Mouse (Mus musculus): ENCODE measurements around the gene Fam83f. TPM values are rescaled to one million over a fixed set of nuclear protein-coding genes. Genes with fewer than 3 reads are reported as not detected.

Fam83f gene
- polyA plus RNA-seq, 1 experiment from 2014 or later: 1.6 TPM

- Histone ChIP-seq H3K4me3 (no peak overlapping the region), H3K4me1 (no peaks in the 10 kb centered on the region; the same call in 1 of the 2 replicates), H3K9me3 (no peaks in the 10 kb centered on the region), H3K27me3 (0 out of 2 replicates have a peak, but pooled peaks cover 4% of the 10 kb centered on the region), H3K4me2 (replicated peaks) (no peak overlapping the region), H3K36me3 (no peaks in the 10 kb centered on the region), H3K9ac (no peak overlapping the region), H3K27ac (no peak overlapping the region)
- no peak for ATAC-seq (ENCODE audit: low FRiP score, low read depth)
- WGBS: 75% methylated on average over 3 of the region's 3 CpGs
These were observed 31.8 kb upstream of the Fam83f start for GRCm38 (mm10) chr15:80639874-80640273.

- ATAC-seq (ENCODE audit: low FRiP score, low read depth): no peak
- Histone ChIP-seq H3K4me1 (no peaks in the 10 kb centered on the region; the same call in 1 of the 2 replicates), H3K4me3 (no peak overlapping the region), H3K36me3 (no peaks in the 10 kb centered on the region), H3K9ac (no peak overlapping the region), H3K9me3 (no peaks in the 10 kb centered on the region), H3K4me2 (replicated peaks) (no peak overlapping the region), H3K27ac (no peak overlapping the region), H3K27me3 (0 out of 2 replicates have a peak, but pooled peaks cover 3% of the 10 kb centered on the region)
- WGBS: 84% methylated on average over 2 of the region's 2 CpGs
These were observed 29.8 kb upstream of the Fam83f start for GRCm38 (mm10) chr15:80641702-80642435.

GRCm38 (mm10) chr15:80645006-80645797, 26.4 kb upstream of the Fam83f start:
- no peaks in the 10 kb centered on the region for H3K36me3 ChIP-seq
- no peaks in the 10 kb centered on the region for H3K9me3 ChIP-seq
- peaks cover 8% of the 10 kb centered on the region; the same call in 1 of the 2 replicates for H3K4me1 ChIP-seq
- 80% methylated on average over 17 of the region's 17 CpGs for WGBS
- H3K9ac ChIP-seq: no peak overlapping the region
- H3K4me3 ChIP-seq: no peak overlapping the region
- H3K27ac ChIP-seq: no peak overlapping the region
- no peak overlapping the region for H3K4me2 ChIP-seq (replicated peaks)
- no peak for ATAC-seq (ENCODE audit: low FRiP score, low read depth)
- no peaks in the 10 kb centered on the region for H3K27me3 ChIP-seq

GRCm38 (mm10) chr15:80648977-80649606, 22.6 kb upstream of the Fam83f start:
- no peak overlapping the region for H3K27ac ChIP-seq
- H3K27me3 ChIP-seq: no peaks in the 10 kb centered on the region
- no peak overlapping the region for H3K4me2 ChIP-seq (replicated peaks)
- no peaks in the 10 kb centered on the region for H3K36me3 ChIP-seq
- H3K4me1 ChIP-seq: peaks cover 8% of the 10 kb centered on the region; the same call in 1 of the 2 replicates
- ATAC-seq (ENCODE audit: low FRiP score, low read depth): no peak
- 70% methylated on average over 15 of the region's 15 CpGs for WGBS
- H3K9me3 ChIP-seq: no peaks in the 10 kb centered on the region
- H3K9ac ChIP-seq: no peak overlapping the region
- H3K4me3 ChIP-seq: no peak overlapping the region

- Histone ChIP-seq H3K4me1 (peaks cover 8% of the 10 kb centered on the region; the same call in 1 of the 2 replicates), H3K27me3 (no peaks in the 10 kb centered on the region), H3K9me3 (no peaks in the 10 kb centered on the region), H3K27ac (no peak overlapping the region), H3K36me3 (no peaks in the 10 kb centered on the region), H3K4me3 (no peak overlapping the region), H3K4me2 (replicated peaks) (no peak overlapping the region), H3K9ac (no peak overlapping the region)
- no peak for ATAC-seq (ENCODE audit: low FRiP score, low read depth)
- WGBS: 73% methylated on average over 2 of the region's 2 CpGs
These were observed 21.2 kb upstream of the Fam83f start for GRCm38 (mm10) chr15:80650412-80650811.

GRCm38 (mm10) chr15:80653865-80654264, 17.8 kb upstream of the Fam83f start:
- no peaks in the 10 kb centered on the region for H3K9me3 ChIP-seq
- H3K27me3 ChIP-seq: no peaks in the 10 kb centered on the region
- peaks cover 3% of the 10 kb centered on the region; the same call in 1 of the 2 replicates for H3K4me1 ChIP-seq
- H3K36me3 ChIP-seq: no peaks in the 10 kb centered on the region
- WGBS: 73% methylated on average over 8 of the region's 8 CpGs
- ATAC-seq (ENCODE audit: low FRiP score, low read depth): no peak
- no peak overlapping the region for H3K4me2 ChIP-seq (replicated peaks)
- no peak overlapping the region for H3K27ac ChIP-seq
- no peak overlapping the region for H3K9ac ChIP-seq
- H3K4me3 ChIP-seq: no peak overlapping the region

GRCm38 (mm10) chr15:80658815-80659471, 12.7 kb upstream of the Fam83f start:
- Histone ChIP-seq H3K36me3 (no peaks in the 10 kb centered on the region), H3K27me3 (no peaks in the 10 kb centered on the region), H3K4me3 (no peak overlapping the region), H3K9me3 (no peaks in the 10 kb centered on the region), H3K4me1 (0 out of 2 replicates have a peak, but pooled peaks cover 3% of the 10 kb centered on the region), H3K9ac (no peak overlapping the region), H3K4me2 (replicated peaks) (no peak overlapping the region), H3K27ac (no peak overlapping the region)
- ATAC-seq (ENCODE audit: low FRiP score, low read depth): no peak
- WGBS: 64% methylated on average over 6 of the region's 6 CpGs

GRCm38 (mm10) chr15:80660963-80661362, 10.7 kb upstream of the Fam83f start:
- no peak for ATAC-seq (ENCODE audit: low FRiP score, low read depth)

GRCm38 (mm10) chr15:80664444-80664843, 7.2 kb upstream of the Fam83f start:
- Histone ChIP-seq H3K27ac (no peak overlapping the region), H3K36me3 (no peaks in the 10 kb centered on the region), H3K9me3 (peaks cover 6% of the 10 kb centered on the region; the same call in 1 of the 2 replicates), H3K4me1 (no peaks in the 10 kb centered on the region), H3K4me3 (no peak overlapping the region), H3K4me2 (replicated peaks) (no peak overlapping the region), H3K9ac (no peak overlapping the region), H3K27me3 (peaks cover 6% of the 10 kb centered on the region)
- WGBS: 62% methylated on average over 4 of the region's 4 CpGs
- ATAC-seq (ENCODE audit: low FRiP score, low read depth): no peak

More at GRCm38 (mm10) chr15:80660963-80661362, 10.7 kb upstream of the Fam83f start:
- Histone ChIP-seq H3K9me3 (no peaks in the 10 kb centered on the region), H3K4me3 (no peak overlapping the region), H3K4me1 (0 out of 2 replicates have a peak, but pooled peaks cover 3% of the 10 kb centered on the region), H3K4me2 (replicated peaks) (no peak overlapping the region), H3K27ac (no peak overlapping the region), H3K36me3 (no peaks in the 10 kb centered on the region), H3K9ac (no peak overlapping the region), H3K27me3 (no peaks in the 10 kb centered on the region)
- WGBS: 73% methylated on average over 4 of the region's 4 CpGs

- no peak for ATAC-seq (ENCODE audit: low FRiP score, low read depth)
- Histone ChIP-seq H3K36me3 (no peaks in the 10 kb centered on the region), H3K27ac (no peak overlapping the region), H3K4me1 (peaks cover 9% of the 10 kb centered on the region), H3K4me3 (no peak overlapping the region), H3K9ac (no peak overlapping the region), H3K4me2 (replicated peaks) (no peak overlapping the region), H3K27me3 (peaks cover 60% of the 10 kb centered on the region), H3K9me3 (no peaks in the 10 kb centered on the region)
- 45% methylated on average over 2 of the region's 2 CpGs for WGBS
These were observed 1.2 kb downstream of the Fam83f start for GRCm38 (mm10) chr15:80672810-80673209.

GRCm38 (mm10) chr15:80673337-80674095, 1.9 kb downstream of the Fam83f start:
- no peak for ATAC-seq (ENCODE audit: low FRiP score, low read depth)
- peaks cover 60% of the 10 kb centered on the region for H3K27me3 ChIP-seq
- H3K4me1 ChIP-seq: peaks cover 9% of the 10 kb centered on the region
- WGBS: 72% methylated on average over 4 of the region's 4 CpGs
- no peak overlapping the region for H3K4me2 ChIP-seq (replicated peaks)
- H3K9ac ChIP-seq: no peak overlapping the region
- H3K36me3 ChIP-seq: no peaks in the 10 kb centered on the region
- H3K9me3 ChIP-seq: no peaks in the 10 kb centered on the region
- no peak overlapping the region for H3K27ac ChIP-seq
- no peak overlapping the region for H3K4me3 ChIP-seq
